Mouse (Mus musculus) frontal cortex, postnatal 36 days (tissue): Measurements from ENCODE around the gene Tmem132b.

ENCODE experiments used
- DNase-seq, 2 experiments: peaks; one replicate each; pipeline ENCODE4 v3.0.0; 2022; ENCODE audit warnings: low spot score in 2 of 2

Tmem132b gene

DNA sequence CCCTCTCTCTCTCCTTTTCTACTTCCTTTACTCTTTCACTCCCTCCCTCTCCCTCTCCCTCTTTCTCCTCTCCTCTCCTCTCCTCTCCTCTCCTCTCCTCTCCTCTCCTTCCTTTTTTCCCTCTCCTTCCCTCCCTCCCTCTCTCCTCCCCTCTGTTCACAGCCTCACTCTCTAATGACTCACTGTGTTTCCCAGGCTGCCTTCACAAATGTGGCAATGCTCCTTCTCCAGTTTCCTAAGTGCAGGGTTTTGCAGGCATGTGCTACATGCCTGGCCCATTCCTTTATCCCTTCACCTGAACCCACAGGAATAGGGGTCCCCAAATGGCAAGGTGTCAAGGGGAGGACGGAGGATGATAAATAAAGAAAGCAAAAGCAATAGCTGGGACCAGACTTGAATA, 236.4 kb downstream of the Tmem132b start:
- no peak for DNase-seq

GRCm38 (mm10) chr5:125772238-125772637, 240.7 kb downstream of the Tmem132b start:
- DNase-seq, result no peak

GRCm38 (mm10) chr5:125772756-125773155, 241.2 kb downstream of the Tmem132b start:
- no peak for DNase-seq

DNA sequence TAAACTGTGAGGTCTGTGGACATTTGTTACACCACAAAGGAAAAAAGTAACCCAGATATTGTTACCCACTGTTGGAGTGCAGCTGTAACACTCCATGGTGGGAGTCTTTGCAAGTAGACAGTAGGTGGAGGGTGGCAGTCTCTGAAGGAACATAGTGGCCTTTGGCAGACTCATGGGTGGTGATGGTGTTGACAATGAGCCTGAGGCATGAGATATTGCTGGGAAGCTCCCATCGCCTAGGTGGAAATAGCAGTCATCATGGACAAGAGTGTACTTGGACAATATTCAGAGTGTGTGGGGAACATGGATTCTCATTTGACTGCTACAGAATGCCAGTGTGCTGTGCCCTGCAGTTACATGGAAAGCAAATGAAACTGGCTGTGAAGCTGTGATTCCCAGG, 248.8 kb downstream of the Tmem132b start:
- peak; percentile 36 to 54 for DNase-seq

DNA sequence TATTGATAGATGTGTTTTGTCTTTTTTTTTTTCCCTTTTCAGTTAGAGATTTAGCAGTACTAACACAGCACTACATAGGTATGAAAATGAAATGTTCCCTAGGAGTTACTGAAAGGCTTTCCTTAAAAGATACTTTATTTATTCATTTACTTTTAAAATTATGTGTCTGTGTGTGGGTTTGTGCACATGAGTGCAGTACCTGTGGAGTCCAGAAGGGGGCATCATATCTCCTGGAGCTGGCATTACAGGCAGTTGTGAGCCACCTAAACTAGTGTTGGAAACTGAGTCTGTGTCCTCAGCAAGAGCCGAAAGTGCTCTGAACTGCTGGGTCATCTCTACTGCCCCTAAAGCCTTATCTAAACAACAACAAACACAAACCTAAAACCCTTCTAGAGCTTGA, 261.1 kb downstream of the Tmem132b start:
- DNase-seq, result no peak

GRCm38 (mm10) chr5:125794318-125794717, 262.7 kb downstream of the Tmem132b start:
- DNase-seq, result no peak

DNA sequence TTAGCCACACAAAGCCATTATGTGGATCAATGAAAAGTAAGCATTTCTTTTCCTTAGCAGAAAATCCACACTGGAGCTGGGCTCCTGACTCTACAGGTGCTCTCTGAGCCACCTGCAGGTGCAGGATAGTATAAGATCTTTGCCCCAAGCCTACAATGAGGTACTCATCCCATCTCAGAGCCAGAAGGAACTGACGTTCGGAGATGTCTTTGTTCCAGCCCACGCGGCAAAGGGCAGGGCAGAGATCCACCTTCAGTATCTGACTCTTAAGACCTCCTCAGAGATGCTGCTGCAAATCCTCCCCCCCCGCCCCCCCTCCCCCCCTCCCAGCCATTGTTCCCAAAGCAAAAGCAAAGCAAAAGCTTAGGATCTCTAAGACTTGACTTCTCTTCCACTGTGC, 268.0 kb downstream of the Tmem132b start:
- DNase-seq, result no peak

DNA sequence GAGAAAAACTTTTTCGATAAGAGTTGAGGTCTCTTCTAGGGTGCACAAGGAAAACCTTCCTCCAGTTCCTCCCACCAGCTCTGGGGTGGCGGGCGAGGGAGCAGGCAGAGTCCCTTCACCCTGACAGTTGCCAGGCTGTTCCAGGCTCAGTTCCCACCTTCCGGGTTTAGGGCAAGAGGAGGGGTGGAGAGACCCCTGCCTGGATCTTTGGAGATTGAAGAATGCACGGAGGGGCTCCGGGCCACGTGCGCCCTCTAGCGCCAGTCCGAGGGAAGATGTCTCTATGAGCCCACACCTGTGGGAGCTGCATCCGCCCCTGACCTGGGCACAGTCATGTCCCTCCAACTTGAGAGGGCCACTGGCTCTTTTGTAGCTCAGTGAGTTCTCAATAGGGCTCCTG, 268.5 kb downstream of the Tmem132b start:
- DNase-seq, result no peak

DNA sequence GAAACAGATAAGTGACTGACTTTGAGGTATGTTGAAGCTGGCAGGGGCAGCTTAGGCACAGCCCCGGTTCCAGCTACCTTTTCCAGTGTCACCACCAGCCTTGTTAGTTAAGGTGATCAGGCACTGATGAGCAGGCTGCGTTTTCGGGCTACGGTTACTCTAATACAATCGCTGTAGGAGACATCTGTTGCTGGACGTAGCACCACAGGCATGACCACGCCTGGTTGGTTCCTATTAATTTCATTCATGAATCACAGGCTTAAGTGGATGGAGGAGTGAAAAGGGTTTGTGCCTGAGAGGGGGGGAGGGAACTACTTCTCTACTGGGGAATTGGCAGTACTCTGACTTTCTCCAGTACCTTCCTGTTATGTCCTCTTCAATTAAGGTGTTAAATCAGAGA, 271.2 kb downstream of the Tmem132b start:
- DNase-seq, result no peak

DNA sequence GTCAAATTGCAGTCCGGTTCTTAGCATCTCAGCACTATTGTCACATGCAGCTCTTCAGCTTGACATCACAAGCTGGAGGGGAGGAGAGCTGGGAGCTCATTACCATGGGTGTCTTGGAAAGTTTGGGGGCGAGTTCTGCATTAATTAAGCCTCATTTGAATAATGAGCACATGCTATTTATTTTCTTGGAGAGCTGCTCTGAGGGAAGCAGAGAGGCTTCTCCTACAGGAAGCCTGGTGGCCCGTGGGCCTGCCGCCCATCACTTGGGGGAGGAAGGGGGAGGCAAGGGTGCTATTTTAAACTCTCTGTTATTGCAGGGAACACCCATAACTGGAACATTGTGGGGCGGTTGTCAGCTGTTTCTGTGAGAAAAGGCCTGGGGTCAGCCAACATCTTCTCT, 273.8 kb downstream of the Tmem132b start:
- DNase-seq, result peak; percentile 82 to 93

- DNase-seq, result no peak
Measured at GRCm38 (mm10) chr5:125807861-125808260, 276.3 kb downstream of the Tmem132b start.

- peak; percentile 27 to 76 for DNase-seq
Measured at GRCm38 (mm10) chr5:125829342-125829741, 297.8 kb downstream of the Tmem132b start.

DNA sequence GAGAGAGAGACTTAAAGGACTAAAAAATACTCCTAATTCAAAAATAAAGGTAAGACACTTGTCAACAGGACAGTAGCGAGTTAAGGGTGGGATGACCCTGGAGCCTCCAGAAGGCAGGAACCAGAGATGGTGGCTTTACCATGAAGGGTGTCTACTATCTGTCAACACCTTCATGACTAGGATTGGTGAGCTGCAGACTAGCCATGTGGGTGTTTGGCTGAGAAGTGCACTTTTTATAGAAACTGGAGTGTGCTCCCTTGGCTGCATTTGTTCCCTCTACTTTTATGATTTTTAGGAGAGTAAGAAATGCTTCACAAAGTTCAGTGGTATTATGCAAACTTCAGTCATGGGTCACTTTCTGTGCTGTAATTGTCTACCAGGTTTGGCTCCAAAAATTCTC, 304.3 kb downstream of the Tmem132b start:
- DNase-seq, result peak; percentile 17 to 59

DNA sequence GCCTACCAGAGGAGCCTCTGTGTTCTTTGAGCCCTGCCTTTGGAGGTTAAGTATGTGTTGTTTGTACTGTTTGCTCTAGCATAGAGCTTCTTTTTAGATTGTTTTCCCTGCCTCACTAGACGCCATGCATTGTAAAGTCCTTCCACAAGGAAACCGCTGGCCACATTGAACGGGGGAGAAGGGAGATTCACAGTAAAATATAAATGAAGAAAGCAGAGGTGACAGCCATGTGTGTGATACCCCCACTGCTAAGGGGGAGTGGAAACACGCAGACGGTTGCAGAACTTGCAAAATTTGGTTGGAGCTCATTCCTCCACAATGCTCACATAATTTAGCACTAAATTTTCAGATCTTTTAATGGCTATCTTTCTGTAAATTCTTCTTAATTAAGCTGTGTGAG, 305.2 kb downstream of the Tmem132b start:
- peak in 1 of 2 experiments; percentile 51 for DNase-seq
